Mouse (Mus musculus) kidney, adult 2 months (tissue): ENCODE data around the gene Steap3. TPM values are rescaled to one million over a fixed set of nuclear protein-coding genes. Genes with fewer than 3 reads are reported as not detected.

Source experiments
- DNase-seq: peaks from one replicate; pipeline ENCODE4 v3.0.0; 2021
- H3K27ac ChIP-seq: fragments of 200-500 bp; 2 replicates; pipeline ENCODE4 v1.5.1; 2012; ENCODE audit warnings: low read depth, low read length, control low read depth, inconsistent platforms; ENCODE audit not compliant: insufficient read depth
- H3K27me3 ChIP-seq: fragments of 200-500 bp; replicated peaks from 2 replicates; pipeline ENCODE4 v1.6.1; 2012; ENCODE audit warnings: mild to moderate bottlenecking, moderate library complexity, low read length, inconsistent platforms; ENCODE audit not compliant: control insufficient read depth, insufficient read depth
- H3K36me3 ChIP-seq: fragments of 200-500 bp; 2 replicates; pipeline ENCODE4 v1.6.1; 2012; ENCODE audit warnings: mild to moderate bottlenecking, moderate library complexity, low read length, inconsistent platforms; ENCODE audit not compliant: control insufficient read depth, insufficient read depth
- H3K4me1 ChIP-seq: fragments of 200-500 bp; 2 replicates; pipeline ENCODE4 v1.6.1; 2011; ENCODE audit warnings: low read length; ENCODE audit not compliant: control insufficient read depth, insufficient read depth
- H3K4me3 ChIP-seq: fragments of 200-500 bp; 2 replicates; pipeline ENCODE4 v1.5.1; 2011; ENCODE audit warnings: mild to moderate bottlenecking, low read depth, low read length, control low read depth; ENCODE audit not compliant: insufficient read depth
- CTCF ChIP-seq: fragments of 200-500 bp; conservative IDR thresholded peaks from 2 replicates; pipeline ENCODE4 v1.5.1; 2011; ENCODE audit warnings: low read depth, mild to moderate bottlenecking, control low read depth, low read length, moderate library complexity, mixed read lengths; ENCODE audit not compliant: insufficient read depth, insufficient read length
- POLR2A ChIP-seq: fragments of 200-500 bp; IDR thresholded peaks from one replicate; pipeline ENCODE4 v1.6.1; 2011; ENCODE audit warnings: low read depth, low read length, control low read depth
- WGBS: fragments of 180-500 bp; shearing (Covaris S2); methylation state at CpG from one replicate; pipeline ENCODE4 v1.1.7; 2018; 5-methylcytosine and 5-hydroxymethylcytosine counted together
- polyA plus RNA-seq: library from polyadenylated mRNA; depleted of rRNA; stranded (reverse); fragments of >200 nt; gene quantifications from 2 replicates; pipeline ENCODE4 v1.2.3, GENCODE M21; 2012

Gene Steap3
- polyA plus RNA-seq, 1 experiment, result 25.1 TPM

- Histone ChIP-seq H3K36me3 (no peaks in the 10 kb centered on the region), H3K4me3 (no peak overlapping the region), H3K4me1 (no peaks in the 10 kb centered on the region), H3K27me3 (no peaks in the 10 kb centered on the region), H3K27ac (no peak overlapping the region)
- 93% methylated on average over 2 of the region's 2 CpGs for WGBS
- no peak for TF ChIP-seq CTCF
- TF ChIP-seq POLR2A, result no peak
- no peak for DNase-seq
Observed at GRCm38 (mm10) chr1:120190300-120190699, 82.2 kb downstream of the Steap3 start.

DNA sequence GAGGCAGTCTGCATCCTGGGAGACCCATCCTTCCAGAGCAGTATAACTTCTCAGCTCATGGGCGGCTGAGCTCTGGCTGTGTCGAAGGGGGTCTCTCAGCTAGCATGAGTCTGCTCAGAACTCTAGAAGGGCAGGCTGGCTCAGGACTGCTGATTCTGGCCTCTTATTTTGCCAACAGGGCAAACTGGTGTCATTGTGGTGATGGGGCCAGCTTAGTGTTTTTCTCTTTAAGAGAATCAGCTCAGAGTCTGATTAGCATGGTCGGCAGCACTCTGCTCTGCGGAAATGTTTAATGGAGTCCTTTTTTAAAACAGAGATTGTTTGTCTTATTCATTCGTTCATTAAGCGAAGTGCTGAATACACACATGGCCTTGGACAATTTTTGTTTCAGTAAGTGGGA is 83.3 kb downstream of the Steap3 start:
- no peaks in the 10 kb centered on the region for H3K36me3 ChIP-seq
- H3K27me3 ChIP-seq, result no peaks in the 10 kb centered on the region
- no peak for DNase-seq
- TF ChIP-seq CTCF, result no peak
- no peak for TF ChIP-seq POLR2A
- H3K27ac ChIP-seq, result no peak overlapping the region
- H3K4me3 ChIP-seq, result no peak overlapping the region
- 88% methylated on average over 6 of the region's 6 CpGs for WGBS
- H3K4me1 ChIP-seq, result no peaks in the 10 kb centered on the region

DNA sequence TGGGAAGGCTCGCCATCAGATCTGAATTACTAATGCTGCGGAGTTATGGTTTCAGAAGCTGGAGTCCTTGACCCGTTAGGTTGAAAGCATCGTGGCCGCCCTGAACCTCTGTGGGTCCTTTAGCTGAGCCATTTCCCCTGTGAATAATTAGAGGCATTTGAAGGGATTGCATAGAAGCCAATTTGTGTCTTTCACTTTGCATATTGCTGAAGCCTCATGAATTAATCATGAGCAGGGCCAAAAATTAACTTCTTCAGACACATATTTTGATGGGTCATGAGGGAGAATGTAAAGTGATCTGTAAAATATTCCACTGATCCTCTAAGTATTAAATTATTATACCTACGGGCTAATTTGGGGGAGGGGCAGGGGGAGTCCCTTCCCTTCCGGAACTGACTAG is 85.4 kb downstream of the Steap3 start:
- peak; percentile 46 for DNase-seq
- H3K4me1 ChIP-seq, result no peaks in the 10 kb centered on the region
- H3K36me3 ChIP-seq, result no peaks in the 10 kb centered on the region
- 58% methylated on average over 7 of the region's 7 CpGs for WGBS
- H3K27ac ChIP-seq, result no peak overlapping the region
- TF ChIP-seq POLR2A, result no peak
- TF ChIP-seq CTCF, result no peak
- H3K27me3 ChIP-seq, result no peaks in the 10 kb centered on the region
- H3K4me3 ChIP-seq, result no peak overlapping the region

GRCm38 (mm10) chr1:120186655-120187054 is 85.8 kb downstream of the Steap3 start:
- no peak for DNase-seq
- no peak overlapping the region for H3K27ac ChIP-seq
- no peak for TF ChIP-seq POLR2A
- TF ChIP-seq CTCF, result no peak
- H3K4me3 ChIP-seq, result no peak overlapping the region
- no peaks in the 10 kb centered on the region for H3K4me1 ChIP-seq
- H3K36me3 ChIP-seq, result no peaks in the 10 kb centered on the region
- no peaks in the 10 kb centered on the region for H3K27me3 ChIP-seq
- WGBS, result 72% methylated on average over 9 of the region's 9 CpGs

GRCm38 (mm10) chr1:120186204-120186603 is 86.3 kb downstream of the Steap3 start:
- H3K4me1 ChIP-seq, result no peaks in the 10 kb centered on the region
- no peak overlapping the region for H3K4me3 ChIP-seq
- no peak for DNase-seq
- no peak for TF ChIP-seq CTCF
- TF ChIP-seq POLR2A, result no peak
- H3K27me3 ChIP-seq, result no peaks in the 10 kb centered on the region
- H3K36me3 ChIP-seq, result no peaks in the 10 kb centered on the region
- WGBS, result 69% methylated on average over 6 of the region's 6 CpGs
- no peak overlapping the region for H3K27ac ChIP-seq

DNA sequence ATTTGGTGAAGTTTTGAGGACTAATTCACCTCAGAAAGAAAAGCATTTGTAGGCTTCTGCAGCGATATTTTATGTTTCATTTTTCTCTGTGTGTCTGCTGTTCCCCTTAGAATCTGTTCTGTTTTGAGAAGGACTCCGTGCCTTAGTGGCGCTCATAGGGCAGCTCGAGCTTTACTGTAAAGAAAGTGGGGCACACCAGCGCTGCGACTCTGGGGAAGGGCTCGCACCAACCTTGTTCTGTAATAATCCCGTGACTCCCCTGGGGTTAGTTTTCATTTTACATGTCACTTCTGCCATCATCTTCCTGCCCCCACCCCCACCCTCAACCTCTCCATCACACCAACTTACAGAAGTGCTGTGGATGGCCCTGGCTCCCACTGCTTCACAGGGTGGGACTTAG is 95.4 kb downstream of the Steap3 start:
- Histone ChIP-seq H3K4me1 (0 out of 2 replicates have a peak, but pooled peaks cover 2% of the 10 kb centered on the region), H3K27ac (no peak overlapping the region), H3K4me3 (no peak overlapping the region), H3K27me3 (no peaks in the 10 kb centered on the region), H3K36me3 (no peaks in the 10 kb centered on the region)
- TF ChIP-seq CTCF (no peak), POLR2A (no peak)
- WGBS, result 97% methylated on average over 8 of the region's 8 CpGs
- no peak for DNase-seq

DNA sequence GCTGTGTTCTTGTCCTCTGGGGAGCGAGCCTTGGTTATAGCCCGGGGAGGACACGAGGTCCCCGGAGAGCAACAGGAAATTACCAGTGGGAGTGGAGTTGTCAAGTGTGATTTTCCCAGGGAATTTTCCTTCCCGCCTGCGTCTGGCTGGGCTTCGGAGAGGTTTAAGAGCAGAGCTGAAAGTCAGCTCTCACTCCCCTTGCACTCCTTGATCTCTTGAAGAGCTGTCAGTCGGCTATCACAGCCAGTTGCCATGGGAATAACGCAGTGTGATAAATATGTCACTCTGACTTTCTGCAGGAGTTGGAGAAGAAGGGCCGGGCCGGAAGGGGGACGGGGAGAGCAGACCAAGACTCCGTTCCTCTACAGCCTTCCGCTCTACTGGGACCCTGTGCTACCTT is 96.2 kb downstream of the Steap3 start:
- TF ChIP-seq CTCF, result no peak
- no peak for TF ChIP-seq POLR2A
- Histone ChIP-seq H3K27me3 (no peaks in the 10 kb centered on the region), H3K4me3 (peak overlapping the region; percentile 6; the same call in 1 of the 2 replicates), H3K4me1 (0 out of 2 replicates have a peak, but pooled peaks cover 2% of the 10 kb centered on the region), H3K36me3 (no peaks in the 10 kb centered on the region), H3K27ac (0 out of 2 replicates have a peak overlapping the region, but pooled peaks have one; percentile 46)
- DNase-seq, result peak; percentile 61
- 28% methylated on average over 14 of the region's 14 CpGs for WGBS
